Mouse (Mus musculus) kidney, postnatal 10 days (tissue): ENCODE measurements at regions not wholly inside any gene's neighbourhood (a gene's known extent, or its start where the extent isn't known, plus 50 kb on each side); places are given as distances from the start of the nearest gene placed in this dataset.
A peak's percentile ranks its signal among the peaks of the same experiment; 100 is the strongest.

Source experiments
- DNase-seq: peaks from one replicate; pipeline ENCODE4 v3.0.0; 2021; ENCODE audit warnings: mixed read lengths

DNA sequence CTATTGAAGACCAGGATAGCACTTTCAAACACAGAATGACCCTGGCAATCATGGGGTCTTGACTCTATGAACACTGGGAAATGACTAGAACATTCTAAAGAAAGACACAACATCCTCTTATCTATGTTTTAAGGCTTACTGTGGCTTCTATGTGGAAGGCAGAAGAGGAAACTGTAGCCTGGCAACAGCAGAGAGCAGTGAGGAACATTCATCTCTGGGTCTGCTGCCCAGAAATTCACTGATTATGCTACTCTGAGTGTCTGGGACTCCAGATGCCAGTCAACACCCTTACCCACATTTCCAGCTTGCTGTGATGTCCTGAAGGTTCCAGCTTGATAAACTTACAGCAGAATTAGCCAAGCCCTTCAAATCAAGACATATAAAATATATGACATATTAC lies 352.7 kb upstream of the Sall1 start:
- no peak for DNase-seq

DNA sequence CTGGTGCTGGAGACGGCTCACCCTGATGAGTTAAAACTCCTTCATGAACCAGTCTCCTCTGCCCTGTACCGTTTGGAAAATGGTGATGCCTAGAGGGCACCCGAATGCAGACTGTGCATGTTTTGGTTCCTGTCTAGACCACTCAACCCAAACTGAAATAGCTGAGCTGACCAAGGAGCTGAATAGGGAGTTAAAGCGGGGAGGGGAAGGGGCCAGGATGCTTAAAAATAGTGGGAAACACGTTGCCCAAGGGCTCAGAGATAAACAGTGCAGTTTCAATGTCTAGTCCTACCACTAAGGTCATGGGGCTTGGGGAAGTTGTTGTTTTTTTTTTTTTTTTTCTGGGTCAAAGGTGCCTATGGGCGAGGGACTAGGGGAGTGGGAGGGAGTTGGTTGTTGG lies 348.8 kb upstream of the Sall1 start:
- no peak for DNase-seq

DNA sequence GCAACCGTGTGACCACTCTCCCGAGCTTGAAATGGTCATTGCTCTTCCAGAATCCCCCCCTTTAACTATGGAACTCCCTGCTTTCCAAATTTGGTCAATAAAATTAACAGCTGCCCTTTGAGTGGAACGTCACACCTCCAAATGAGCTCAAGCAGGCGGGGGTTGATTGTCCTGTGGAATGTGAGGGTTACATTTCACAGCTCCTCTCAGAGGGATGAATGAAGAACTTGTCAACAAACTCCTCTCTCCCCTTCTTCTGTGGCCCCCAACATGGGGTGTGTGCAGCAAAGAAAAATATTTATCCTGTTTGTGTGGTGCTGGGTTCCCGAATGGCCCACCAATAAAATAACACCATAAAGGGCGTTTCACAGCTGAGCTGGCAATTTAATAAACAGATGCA lies 344.8 kb upstream of the Sall1 start:
- DNase-seq = no peak

DNA sequence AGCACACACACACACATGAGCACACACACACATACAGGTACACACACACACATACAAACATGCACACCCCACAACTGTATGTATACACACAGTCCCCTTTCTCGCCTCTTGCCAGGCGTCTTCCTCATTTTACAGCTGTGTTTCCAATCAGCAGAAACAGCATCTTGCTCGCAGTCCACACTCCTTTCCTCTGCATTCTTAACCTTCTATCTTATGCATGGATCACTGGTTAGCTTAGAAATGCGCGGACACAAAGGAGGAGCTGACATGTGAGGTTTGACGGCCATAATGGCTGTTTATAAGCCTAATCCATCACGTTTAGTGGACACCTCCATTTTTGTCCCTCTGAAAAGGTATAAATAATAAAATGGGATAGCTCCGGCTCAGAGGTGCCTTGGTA lies 343.3 kb upstream of the Sall1 start:
- DNase-seq = no peak

DNA sequence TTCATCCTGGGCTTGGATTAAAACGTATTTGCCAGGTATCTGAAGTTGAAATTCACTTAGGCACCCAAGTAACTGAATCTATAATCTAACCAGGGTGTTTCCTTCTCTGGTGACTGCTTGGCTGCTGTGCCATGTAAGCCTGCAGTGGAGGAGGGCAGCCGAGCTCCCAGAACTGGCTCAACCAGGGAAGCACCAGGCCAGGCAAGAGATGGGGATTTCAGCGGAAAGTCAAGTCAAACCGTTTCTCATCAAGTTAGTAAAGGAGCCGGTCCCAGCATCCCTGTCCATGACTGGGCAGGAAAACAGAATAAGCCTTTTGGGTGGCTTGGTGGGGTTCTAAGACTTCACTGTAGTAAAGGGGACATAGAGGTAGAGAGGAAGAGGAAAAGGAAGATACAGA lies 341.1 kb upstream of the Sall1 start:
- DNase-seq = no peak

DNA sequence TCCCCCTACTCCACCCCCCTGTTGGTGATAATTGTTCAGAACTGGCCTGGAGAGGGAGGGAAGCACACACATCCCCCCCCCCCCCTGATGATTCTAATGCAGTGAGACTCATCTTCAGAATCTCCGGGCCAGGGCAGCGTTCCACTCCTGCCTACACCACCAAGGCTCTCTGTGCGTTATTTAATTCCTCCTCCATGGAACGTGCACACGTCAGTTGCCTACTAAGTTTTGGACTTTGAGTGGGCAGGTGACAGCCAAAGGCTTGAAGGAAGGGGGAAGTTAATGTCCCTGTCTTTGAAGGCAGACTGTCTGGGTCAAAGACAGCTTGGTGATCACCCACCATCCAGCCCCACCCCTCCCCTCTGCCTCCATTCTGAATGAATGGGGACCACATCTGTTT lies 339.8 kb upstream of the Sall1 start:
- DNase-seq = no peak

DNA sequence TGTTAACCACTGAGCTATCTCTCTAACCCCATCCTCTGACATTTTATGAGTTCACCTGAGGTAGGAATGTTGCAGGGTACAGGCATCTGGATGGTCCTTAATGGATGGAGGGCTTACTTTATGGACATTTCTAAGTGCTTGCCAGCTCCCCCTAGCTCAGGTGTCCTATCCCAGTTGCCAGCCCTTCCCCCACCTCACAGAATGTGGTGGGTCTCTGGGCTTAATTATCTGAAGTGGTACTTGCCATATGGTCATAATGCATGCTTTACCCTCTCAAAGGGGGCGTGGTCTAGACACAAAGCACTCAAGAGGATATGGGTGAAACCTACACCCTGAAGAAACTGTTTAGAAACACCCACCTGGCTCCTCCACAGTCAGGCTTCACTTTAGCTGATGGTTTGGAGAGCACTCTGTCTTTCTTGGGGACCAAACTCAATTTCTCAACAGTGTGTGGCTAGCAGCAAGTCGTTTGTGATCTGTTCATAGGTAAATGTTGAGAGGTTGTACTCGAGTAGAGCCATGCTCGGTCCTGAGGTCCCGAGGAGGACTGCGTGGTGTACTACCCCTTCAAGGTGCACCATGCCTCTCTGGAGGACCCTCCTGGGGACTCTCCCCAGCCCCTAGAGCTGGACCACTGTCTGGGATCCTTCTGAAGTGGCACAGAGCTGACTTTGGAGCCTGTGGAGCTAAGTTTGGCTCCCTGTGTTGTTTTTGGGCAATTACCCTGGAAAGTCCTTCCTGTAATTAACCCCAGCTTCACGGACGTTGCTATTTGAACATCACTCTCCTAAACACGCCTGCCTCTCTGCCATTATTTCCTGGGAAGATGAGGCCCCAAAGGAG lies 338.8 kb upstream of the Sall1 start:
- no peak for DNase-seq

DNA sequence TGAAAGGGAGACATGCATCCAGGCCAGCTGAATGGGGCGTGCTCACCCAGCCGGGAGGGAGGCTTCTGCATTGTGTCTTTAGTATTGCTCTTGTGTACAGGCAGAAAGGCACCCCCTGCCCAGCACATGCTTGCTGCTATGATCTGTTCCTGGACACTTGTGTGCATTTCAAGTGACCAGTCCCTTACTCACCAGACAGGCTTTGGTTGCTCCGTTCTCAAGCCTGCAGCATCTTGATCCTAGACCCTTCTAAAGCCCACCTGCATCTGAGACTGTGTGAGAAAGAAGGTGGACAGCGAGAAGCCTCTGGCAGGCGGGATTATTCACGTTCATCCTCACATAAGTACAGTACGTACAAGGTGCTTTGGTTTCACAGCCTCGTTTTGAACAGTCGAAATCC lies 336.5 kb upstream of the Sall1 start:
- DNase-seq = no peak

DNA sequence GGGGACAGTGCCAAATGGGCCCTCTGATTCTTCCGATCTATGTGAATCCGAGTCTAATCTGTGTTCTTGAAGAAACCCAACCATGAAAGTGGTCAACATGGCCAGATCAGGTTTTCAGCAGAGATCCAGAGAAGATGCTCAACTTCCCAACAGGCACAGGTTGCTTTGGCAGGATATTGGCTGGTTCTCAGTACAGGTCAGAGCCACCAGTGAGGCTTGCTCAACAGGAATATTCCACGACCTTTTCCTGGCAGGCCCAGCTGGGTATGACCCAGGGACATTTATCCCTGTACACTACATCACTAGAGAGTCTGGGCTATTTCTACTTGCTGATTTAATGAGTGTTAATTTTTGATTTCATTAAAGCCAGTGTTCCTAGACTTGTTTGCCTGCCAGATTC lies 328.8 kb upstream of the Sall1 start:
- DNase-seq = no peak

DNA sequence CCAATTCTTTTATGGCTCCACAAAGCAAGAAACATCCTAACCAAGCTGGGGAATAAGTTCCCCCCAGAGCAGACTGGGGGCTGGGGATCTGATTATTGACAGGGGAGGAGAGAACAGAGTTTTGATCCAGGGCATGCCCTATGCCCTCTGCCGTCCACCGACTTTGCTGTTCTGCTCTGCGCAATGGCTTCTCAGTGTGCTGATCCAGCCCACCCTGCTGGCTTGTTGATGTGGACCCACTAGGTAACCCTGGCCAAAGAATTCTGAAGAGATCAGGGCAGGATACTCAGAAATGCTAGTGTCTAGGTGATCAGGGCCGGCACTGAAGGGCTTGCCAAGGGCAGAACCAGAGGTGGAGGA lies 327.8 kb upstream of the Sall1 start:
- DNase-seq = no peak

DNA sequence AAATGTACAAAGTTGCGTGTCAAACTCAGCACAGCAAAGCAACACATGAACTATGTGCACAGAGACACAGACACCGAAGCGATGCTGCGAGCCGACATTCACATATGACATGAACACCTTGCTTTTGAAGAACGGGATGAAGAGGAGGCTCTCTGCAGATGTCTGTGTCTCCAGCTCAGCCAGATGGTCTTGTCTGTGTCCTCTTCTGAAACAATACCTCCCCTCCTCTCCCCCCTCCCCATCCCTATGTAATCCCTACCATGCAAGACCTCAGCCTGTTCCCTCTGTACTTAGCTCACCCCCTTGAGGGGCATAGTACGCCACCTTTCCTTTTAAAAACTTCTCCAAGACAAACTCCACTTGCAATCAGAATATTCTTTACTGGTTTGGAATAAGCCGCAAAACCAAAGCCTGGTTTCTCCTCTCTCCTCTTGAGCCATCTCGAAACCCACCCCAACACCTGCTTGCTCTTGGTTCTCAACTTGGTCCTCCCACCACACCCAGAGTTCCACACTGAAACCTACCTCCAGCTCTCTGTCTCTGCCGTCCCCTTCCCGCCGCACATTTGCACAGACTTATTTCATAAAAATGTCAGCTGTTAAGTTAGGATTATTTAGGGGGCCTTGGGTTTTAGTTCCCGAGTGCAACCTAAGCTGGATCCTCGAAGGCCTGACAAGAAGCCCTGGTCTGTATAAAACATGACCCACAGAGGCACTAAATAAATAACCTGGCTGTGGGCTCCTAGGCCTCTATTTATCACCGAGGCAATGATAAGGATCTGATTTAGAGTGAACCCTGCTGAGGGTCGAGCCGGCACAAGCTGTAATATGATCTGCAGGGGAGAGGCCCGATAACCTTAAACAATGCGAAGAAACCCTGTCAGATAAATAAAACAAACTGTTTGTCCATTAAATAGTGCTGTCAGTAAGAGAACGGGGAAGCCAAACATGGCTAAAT lies 327.1 kb upstream of the Sall1 start:
- no peak for DNase-seq

DNA sequence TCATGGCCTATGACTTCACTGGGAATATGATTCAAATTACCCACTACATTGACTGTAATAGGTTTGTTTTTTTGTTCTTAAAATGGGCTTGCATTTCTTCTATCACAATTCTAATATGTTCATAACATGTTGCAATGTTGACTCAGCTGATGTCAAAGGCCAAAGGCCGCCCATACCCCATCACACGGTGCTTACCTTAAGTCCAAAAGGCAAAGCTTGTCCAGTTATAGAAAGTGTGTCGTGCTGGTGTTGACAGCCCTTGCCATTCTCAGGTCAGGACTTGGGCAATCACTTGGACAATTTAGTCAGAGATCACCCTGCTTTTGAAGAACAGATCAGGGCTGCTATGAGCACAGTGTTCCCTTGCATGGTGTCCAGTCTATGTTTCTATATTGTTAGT lies 321.5 kb upstream of the Sall1 start:
- no peak for DNase-seq

DNA sequence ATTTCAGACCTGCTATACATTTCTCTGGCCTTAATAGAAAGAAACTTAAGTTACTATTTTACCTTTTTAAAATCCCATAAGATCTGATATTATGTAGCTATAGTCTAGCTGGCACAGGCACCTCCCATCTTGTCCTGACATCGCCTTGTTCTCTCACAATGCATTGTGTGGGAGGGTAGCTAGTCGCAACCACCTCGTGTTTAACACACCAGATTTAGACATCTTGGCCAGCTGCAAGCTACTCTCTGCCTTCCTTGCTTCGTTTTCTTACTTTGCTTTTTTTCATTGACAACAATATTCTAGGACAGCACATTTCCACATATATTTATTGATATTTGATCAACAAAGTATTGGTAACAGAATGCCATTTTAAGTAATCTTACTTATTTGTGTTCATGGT lies 314.4 kb upstream of the Sall1 start:
- no peak for DNase-seq

DNA sequence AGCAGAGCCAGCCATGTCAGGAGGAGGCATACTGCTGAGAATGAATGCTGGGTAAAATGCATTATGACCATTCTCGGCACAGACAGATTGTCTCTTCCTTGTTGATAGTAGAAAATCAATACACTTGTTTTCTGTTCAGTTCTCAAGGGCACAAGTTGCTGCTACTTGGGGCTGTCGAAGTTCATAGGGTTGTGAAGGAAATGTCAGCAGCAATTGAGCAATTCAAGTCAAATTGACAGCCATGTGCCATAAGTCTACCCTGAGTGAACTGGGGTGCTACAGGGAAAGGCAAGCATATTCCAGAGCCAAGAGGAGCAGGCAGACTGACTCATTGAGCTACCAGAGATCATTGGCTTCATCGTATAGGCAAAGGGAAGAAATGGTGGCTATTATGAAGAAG lies 301.6 kb upstream of the Sall1 start:
- no peak for DNase-seq

DNA sequence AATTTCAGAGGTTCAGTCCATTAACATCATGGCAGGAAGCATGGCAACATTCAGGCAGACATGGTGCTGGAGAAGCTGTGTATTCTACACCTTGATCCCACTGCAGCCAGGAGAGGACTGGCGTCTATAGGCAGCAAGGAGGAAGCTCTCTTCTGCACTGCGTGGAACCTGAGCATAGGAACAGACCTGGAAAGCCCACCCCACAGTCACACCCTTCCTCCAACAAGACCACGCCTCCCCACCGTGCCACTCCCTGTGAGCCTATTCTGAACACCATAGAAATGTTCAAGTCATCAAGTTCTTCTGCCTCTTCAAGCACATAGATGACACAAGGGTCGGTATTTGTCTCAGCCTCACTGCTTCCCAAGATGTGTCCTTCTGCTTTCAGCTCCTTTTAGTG lies 297.7 kb upstream of the Sall1 start:
- no peak for DNase-seq

DNA sequence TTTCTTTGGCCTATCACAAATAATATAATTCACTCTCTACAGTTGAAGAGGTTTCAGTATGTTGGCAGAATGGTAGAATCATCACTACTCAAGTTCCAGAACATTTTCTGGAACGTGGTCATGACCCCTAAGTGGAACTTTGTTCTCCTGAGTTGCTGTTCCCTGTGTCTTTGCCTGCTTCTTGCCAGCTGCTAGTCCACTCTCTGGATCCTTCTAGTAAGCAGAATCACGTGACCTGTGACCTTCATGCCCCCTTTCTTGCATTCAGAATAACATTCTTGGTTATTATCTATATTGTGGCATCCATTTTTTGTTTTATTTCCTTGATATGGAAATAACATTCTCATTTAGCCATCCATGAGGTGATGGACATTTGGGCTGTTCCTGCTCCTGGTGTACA lies 291.5 kb upstream of the Sall1 start:
- DNase-seq = no peak

DNA sequence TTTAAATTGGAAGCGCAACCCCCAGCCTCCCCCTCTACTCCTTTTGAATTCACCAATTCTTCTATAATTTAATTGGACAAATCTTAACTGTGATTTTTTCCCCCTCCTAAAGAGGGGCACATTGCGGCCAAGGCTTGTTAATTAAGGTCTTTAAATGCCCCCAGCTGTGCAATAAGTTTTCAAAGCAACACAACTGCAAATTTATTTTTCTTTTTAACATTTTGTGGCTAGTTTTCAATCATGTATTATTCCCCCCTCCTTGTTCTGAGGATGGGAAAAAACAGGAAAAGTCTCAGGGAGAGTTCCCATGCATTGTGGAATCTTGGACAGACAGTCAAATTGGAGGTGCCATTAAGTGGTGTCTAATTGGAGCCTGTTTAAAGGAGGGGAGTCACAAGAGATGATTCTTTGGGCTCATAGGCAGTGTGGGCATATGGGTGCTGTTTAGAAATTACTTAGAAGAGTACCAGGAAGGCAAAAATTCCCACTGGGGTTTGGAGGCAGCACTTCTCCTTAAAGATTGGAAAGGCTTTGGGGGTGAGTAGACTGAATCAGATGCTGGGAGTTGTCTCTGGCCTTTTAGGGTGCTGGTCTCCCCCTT lies 281.9 kb upstream of the Sall1 start:
- DNase-seq = no peak

DNA sequence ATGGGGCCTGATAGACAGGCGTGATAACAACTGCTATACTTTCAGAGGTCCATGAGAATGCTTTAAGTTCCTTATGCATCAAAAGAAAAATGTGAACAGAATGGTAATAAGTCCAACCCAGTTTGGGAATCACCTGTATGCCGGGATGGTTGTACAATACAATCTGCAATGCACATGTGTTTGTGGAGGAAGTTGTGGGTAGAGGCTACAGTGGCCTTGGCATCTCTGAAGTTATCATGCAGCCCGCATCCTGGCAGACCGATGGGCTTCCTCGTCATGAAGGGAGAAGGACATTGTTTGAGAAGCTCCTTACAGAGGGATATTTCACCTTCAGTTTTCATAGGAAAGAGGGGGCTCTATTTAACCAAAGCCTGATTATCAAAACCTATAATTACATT lies 281.3 kb upstream of the Sall1 start:
- DNase-seq = no peak

DNA sequence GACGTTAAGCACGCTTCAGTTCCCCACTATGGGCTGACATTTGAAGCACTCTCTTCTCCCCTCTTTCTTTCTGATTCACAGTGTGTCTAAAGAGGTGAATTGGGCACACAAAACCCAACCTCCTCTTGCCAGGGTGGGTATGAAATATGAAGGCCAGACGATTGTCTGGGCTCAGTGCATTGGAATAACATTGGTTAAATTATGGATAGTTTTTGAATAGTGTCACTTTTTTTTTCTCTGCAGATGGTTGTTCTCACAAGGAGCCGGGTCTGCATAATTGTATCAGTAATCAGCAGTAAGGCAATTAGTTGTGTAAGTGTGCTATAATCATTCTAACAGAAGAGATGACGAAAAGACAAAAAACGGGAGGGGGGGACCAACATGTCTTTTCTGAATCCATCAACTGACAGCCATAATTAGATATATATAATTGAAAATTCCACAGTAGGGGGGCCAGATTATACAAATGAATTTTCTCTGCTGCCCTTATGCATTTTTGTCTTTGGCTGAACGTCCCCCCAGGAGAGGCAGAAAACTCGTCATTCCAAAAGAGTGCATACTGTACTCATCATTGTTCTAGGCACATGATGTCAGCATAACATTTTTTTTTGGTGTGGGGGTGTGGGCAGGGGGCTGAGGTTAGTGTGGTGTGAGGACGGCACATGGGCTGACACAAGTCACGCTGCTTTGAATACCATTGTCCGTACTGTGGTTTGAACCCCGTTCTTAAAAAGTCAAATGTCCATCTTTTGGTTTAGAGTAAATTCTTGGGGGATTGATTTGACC lies 280.7 kb upstream of the Sall1 start:
- no peak for DNase-seq

DNA sequence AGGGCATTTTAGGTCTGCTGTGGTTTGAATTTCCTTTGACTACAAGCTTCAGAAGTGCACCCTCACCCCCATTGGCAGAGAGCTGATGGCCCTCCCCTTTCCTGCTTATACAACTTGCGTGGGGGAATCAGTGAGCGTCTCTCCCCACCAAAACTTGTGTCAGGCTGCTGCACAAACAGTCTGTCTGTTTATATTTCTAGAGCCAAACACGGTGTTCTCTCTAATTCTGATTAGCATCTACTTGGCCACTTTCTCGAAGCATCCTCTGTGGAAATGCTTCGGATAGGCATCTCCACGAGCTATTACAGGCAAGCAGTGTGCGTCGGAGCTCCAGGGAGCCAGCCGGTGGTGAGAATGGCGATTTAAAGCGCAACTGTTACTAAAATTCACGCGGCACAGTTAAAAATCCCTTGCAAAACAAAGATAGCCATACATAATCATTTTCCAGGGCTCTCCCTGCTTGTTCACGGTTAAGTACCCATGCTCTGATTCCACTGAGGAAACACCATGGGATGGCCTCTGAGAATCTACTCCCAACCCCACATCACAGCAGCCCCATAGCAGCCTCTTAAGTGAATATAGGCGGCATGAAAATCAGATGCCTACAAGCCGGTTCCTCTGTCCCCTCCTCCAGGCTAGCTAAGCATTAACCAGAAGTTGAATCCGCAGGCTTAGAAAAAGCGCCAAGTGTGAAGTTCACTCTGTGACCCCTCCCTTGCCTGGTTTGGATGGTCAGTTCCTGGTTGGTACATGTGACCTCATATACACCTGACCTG lies 273.7 kb upstream of the Sall1 start:
- DNase-seq = peak; percentile 72

DNA sequence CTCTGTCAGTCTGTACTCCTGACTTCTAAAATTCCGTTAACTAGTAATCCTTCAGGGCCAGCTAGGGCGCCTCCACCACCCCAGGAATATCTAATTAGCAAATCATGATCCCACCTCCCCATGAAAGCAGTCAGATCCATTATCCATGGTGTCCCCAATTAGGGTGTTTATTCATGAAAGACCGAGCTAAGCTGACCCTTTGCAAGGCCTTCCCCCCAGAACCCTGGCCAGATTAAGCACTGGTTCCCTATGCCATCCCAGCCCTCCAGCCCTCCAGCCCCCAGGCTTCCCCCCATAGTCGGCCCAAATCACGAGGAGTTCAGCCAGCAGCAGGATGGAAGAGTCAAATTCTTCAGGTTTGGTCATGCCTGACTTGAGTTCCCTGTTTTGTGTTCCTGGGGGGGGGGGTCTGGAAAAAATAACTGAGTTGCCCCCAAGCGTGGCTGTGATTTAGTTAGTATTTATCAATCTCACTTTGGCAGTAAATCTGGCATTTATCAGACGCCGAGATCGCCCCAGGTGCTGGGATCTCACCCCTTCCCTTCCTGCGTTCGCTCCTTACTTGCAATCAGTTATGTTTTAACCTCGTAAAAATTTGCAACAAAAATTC lies 272.7 kb upstream of the Sall1 start:
- DNase-seq = peak; percentile 40

DNA sequence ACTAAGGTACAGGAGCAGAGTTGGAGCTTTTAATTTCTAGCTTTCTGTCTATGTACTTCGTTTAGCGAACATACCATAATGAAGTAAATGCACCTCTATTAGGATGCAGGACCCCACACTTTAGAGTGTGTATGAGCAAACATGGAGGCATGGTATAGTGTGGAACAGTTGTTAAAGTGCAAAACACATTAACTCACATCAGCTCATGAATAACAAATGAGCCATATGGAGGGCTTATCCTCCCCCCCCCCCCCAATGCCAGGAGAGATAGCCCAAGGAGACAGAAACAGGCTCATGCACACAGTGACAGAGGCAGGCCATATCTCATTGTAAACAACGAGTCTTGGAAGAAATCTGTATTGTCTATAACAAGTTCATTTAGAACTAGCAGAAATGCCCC lies 270.9 kb upstream of the Sall1 start:
- no peak for DNase-seq
